Mouse (Mus musculus) embryonic fibroblast, embryonic 13.5 days (primary cell): ENCODE measurements around the gene Spock2. TPM values are rescaled to one million over a fixed set of nuclear protein-coding genes. Genes with fewer than 3 reads are reported as not detected.

Experiments
- H3K27ac ChIP-seq: 2 replicates; pipeline ENCODE4 v1.5.1; 2012; ENCODE audit warnings: low read length, control low read depth, inconsistent platforms; ENCODE audit not compliant: insufficient read depth
- H3K4me1 ChIP-seq: 2 replicates; pipeline ENCODE4 v1.6.1; 2011; ENCODE audit warnings: low read length; ENCODE audit not compliant: control insufficient read depth, insufficient read depth
- H3K4me3 ChIP-seq: 2 replicates; pipeline ENCODE4 v1.5.1; 2011; ENCODE audit warnings: mild to moderate bottlenecking, control low read depth, low read length; ENCODE audit not compliant: insufficient read depth
- CTCF ChIP-seq: IDR thresholded peaks from 2 replicates; pipeline ENCODE4 v1.5.1; 2011; ENCODE audit warnings: mild to moderate bottlenecking, control low read depth, low read length, moderate library complexity, borderline replicate concordance; ENCODE audit not compliant: insufficient read depth
- POLR2A ChIP-seq: IDR thresholded peaks from 2 replicates; pipeline ENCODE4 v1.6.1; 2011; ENCODE audit warnings: low read depth, mild to moderate bottlenecking, control low read depth, low read length, moderate library complexity
- polyA plus RNA-seq: library from polyadenylated mRNA; stranded (reverse); fragments of >200 nt; gene quantifications from 2 replicates; pipeline ENCODE4 v1.2.4, GENCODE M21; 2011; ENCODE audit warnings: low read depth; ENCODE audit not compliant: missing spikeins, insufficient read length

Gene Spock2
- polyA plus RNA-seq: 1.1 and 1.6 TPM in 2 replicates

GRCm38 (mm10) chr10:60106146-60106530 lies at the start of gene Spock2:
Gene Spock2, plus strand, starts transcription at chr10:60106219.
- no peak within 1 kb of the TSS for H3K27ac ChIP-seq
- H3K4me1 ChIP-seq: no peaks in the 10 kb centered on the region
- no peak for TF ChIP-seq POLR2A
- TF ChIP-seq CTCF: no peak
- peak within 1 kb of the TSS; percentile 29 for H3K4me3 ChIP-seq

GRCm38 (mm10) chr10:60062173-60062572 lies 43.8 kb upstream of the Spock2 start:
- Histone ChIP-seq H3K4me1 (no peaks in the 10 kb centered on the region), H3K27ac (no peak overlapping the region), H3K4me3 (no peak overlapping the region)
- no peak for TF ChIP-seq CTCF
- no peak for TF ChIP-seq POLR2A

- Histone ChIP-seq H3K27ac (no peak overlapping the region), H3K4me3 (no peak overlapping the region), H3K4me1 (no peaks in the 10 kb centered on the region)
- no peak for TF ChIP-seq POLR2A
- TF ChIP-seq CTCF: no peak
Measured at GRCm38 (mm10) chr10:60062931-60063330, 43.1 kb upstream of the Spock2 start.

- H3K4me3 ChIP-seq: no peak overlapping the region
- H3K4me1 ChIP-seq: no peaks in the 10 kb centered on the region
- H3K27ac ChIP-seq: no peak overlapping the region
- TF ChIP-seq CTCF: peak; percentile 56; the same call in 1 of the 2 replicates
- no peak for TF ChIP-seq POLR2A
Measured at GRCm38 (mm10) chr10:60066524-60066923, 39.5 kb upstream of the Spock2 start.

- no peak for TF ChIP-seq POLR2A
- TF ChIP-seq CTCF: no peak
- no peak overlapping the region for H3K27ac ChIP-seq
- H3K4me1 ChIP-seq: no peaks in the 10 kb centered on the region; the same call in 1 of the 2 replicates
- no peak overlapping the region for H3K4me3 ChIP-seq
Measured at GRCm38 (mm10) chr10:60075159-60075558, 30.9 kb upstream of the Spock2 start.

GRCm38 (mm10) chr10:60077226-60077625 lies 28.8 kb upstream of the Spock2 start:
- no peaks in the 10 kb centered on the region; the same call in 1 of the 2 replicates for H3K4me1 ChIP-seq

GRCm38 (mm10) chr10:60077736-60078560 lies 28.1 kb upstream of the Spock2 start:
- TF ChIP-seq CTCF (no peak), POLR2A (no peak)
- no peak overlapping the region for H3K4me3 ChIP-seq
- H3K27ac ChIP-seq: no peak overlapping the region
- H3K4me1 ChIP-seq: no peaks in the 10 kb centered on the region; the same call in 1 of the 2 replicates

More at GRCm38 (mm10) chr10:60077226-60077625, 28.8 kb upstream of the Spock2 start:
- H3K4me3 ChIP-seq: no peak overlapping the region
- H3K27ac ChIP-seq: no peak overlapping the region
- TF ChIP-seq CTCF (no peak), POLR2A (no peak)

GRCm38 (mm10) chr10:60078561-60078917 lies 27.5 kb upstream of the Spock2 start:
- H3K27ac ChIP-seq: no peak overlapping the region; the same call in 1 of the 2 replicates
- no peaks in the 10 kb centered on the region; the same call in 1 of the 2 replicates for H3K4me1 ChIP-seq
- TF ChIP-seq POLR2A (no peak), CTCF (no peak)
- H3K4me3 ChIP-seq: no peak overlapping the region

- TF ChIP-seq POLR2A (no peak), CTCF (no peak)
- no peak overlapping the region for H3K4me3 ChIP-seq
- peak overlapping the region; percentile 19; the same call in 1 of the 2 replicates for H3K27ac ChIP-seq
- H3K4me1 ChIP-seq: no peaks in the 10 kb centered on the region; the same call in 1 of the 2 replicates
Measured at GRCm38 (mm10) chr10:60080171-60080570, 25.8 kb upstream of the Spock2 start.

- no peak overlapping the region for H3K27ac ChIP-seq
- no peak for TF ChIP-seq POLR2A
- no peak for TF ChIP-seq CTCF
- no peak overlapping the region for H3K4me3 ChIP-seq
- no peaks in the 10 kb centered on the region; the same call in 1 of the 2 replicates for H3K4me1 ChIP-seq
Measured at GRCm38 (mm10) chr10:60080601-60080981, 25.4 kb upstream of the Spock2 start.
